Mouse (Mus musculus) v-Abl transformed pro-B cells (cell line): ENCODE data around the gene 4930548H24Rik.
"Not testable (repeated sequence)": the region's sequence is repeated elsewhere in the genome, so short reads cannot be mapped to it uniquely, and the experiment has no call there.

Experiments used
- in situ Hi-C, 2 experiments: fragments of 400-800 bp; cut with MboI; formaldehyde crosslinking; loops; one replicate each; pipeline ENCODE4 v1.15.1; 2025; ENCODE audit not compliant: unreplicated experiment in 2 of 2

The 4930548H24Rik gene

GRCm38 (mm10) chr5:31485440-31485839, at the start of gene 4930548H24Rik:
Gene 4930548H24Rik (plus strand): TSS chr5:31485740.
- in situ Hi-C loops = no loop called here

- in situ Hi-C loops = loop anchor here in 1 of 2 experiments (25.0 kb wide), 1 partner anchor 264 kb away; the partner anchor contains the start of genes Eif2b4, Gm29609, Gtf3c2 and Snx17
These were observed 34.2 kb upstream of the 4930548H24Rik start for GRCm38 (mm10) chr5:31451336-31451735.

- in situ Hi-C loops = loop anchor here in 1 of 2 experiments (25.0 kb wide), 1 partner anchor 265 kb away; the partner anchor contains the start of genes Eif2b4, Gm29609, Gtf3c2 and Snx17
These were observed 33.5 kb upstream of the 4930548H24Rik start, which contains the start of gene Zfp512 for GRCm38 (mm10) chr5:31451878-31452561. Gene Zfp512 (plus strand): TSS chr5:31452431.

GRCm38 (mm10) chr5:31452562-31452878, 33.0 kb upstream of the 4930548H24Rik start:
- in situ Hi-C loops = loop anchor here in 1 of 2 experiments (25.0 kb wide), 1 partner anchor 265 kb away; the partner anchor contains the start of genes Eif2b4, Gm29609, Gtf3c2 and Snx17

GRCm38 (mm10) chr5:31452886-31453410, 32.6 kb upstream of the 4930548H24Rik start:
- in situ Hi-C loops = loop anchor here in 1 of 2 experiments (25.0 kb wide), 1 partner anchor 266 kb away; the partner anchor contains the start of genes Eif2b4, Gm29609, Gtf3c2 and Snx17

- in situ Hi-C loops = loop anchor here (10.0 to 25.0 kb wide), 2 partner anchors 280 to 283 kb away; partner anchors contain the start of genes Gtf3c2 (in 2 of the 2), Eif2b4 (in 1 of the 2), Gm29609 (in 1 of the 2) and Snx17 (in 1 of the 2)
These were observed 17.7 kb upstream of the 4930548H24Rik start for GRCm38 (mm10) chr5:31467798-31468197.

- in situ Hi-C loops = loop anchor here (10.0 to 25.0 kb wide), 2 partner anchors 282 to 285 kb away; partner anchors contain the start of genes Gtf3c2 (in 2 of the 2), Eif2b4 (in 1 of the 2), Gm29609 (in 1 of the 2) and Snx17 (in 1 of the 2)
These were observed 15.8 kb upstream of the 4930548H24Rik start for GRCm38 (mm10) chr5:31469711-31470110.

GRCm38 (mm10) chr5:31470334-31470733, 15.2 kb upstream of the 4930548H24Rik start:
- in situ Hi-C loops = loop anchor here in 1 of 2 experiments (25.0 kb wide), 1 partner anchor 283 kb away; the partner anchor contains the start of genes Eif2b4, Gm29609, Gtf3c2 and Snx17

- in situ Hi-C loops = no loop called here
These were observed 5.0 kb upstream of the 4930548H24Rik start for GRCm38 (mm10) chr5:31480536-31480935.

- in situ Hi-C loops = no loop called here
These were observed 2.3 kb downstream of the 4930548H24Rik start for GRCm38 (mm10) chr5:31487889-31488288.

- in situ Hi-C loops = no loop called here
These were observed 3.7 kb downstream of the 4930548H24Rik start for GRCm38 (mm10) chr5:31489116-31489769.

- in situ Hi-C loops = no loop called here
These were observed 6.5 kb downstream of the 4930548H24Rik start for GRCm38 (mm10) chr5:31492031-31492430.

- in situ Hi-C loops = no loop called here
These were observed 9.2 kb downstream of the 4930548H24Rik start, which contains the start of gene Gpn1 for GRCm38 (mm10) chr5:31494513-31495297. Gene Gpn1 (plus strand): TSS chr5:31494741.

GRCm38 (mm10) chr5:31504843-31505242, 19.3 kb downstream of the 4930548H24Rik start:
- in situ Hi-C loops = no loop called here

- in situ Hi-C loops = no loop called here
These were observed 26.9 kb downstream of the 4930548H24Rik start for GRCm38 (mm10) chr5:31512481-31512880.

- in situ Hi-C loops = no loop called here
These were observed 35.0 kb downstream of the 4930548H24Rik start for GRCm38 (mm10) chr5:31520556-31520955.

GRCm38 (mm10) chr5:31526354-31527116, 41.0 kb downstream of the 4930548H24Rik start, which contains the start of gene Slc4a1ap:
Gene Slc4a1ap (plus strand): TSS chr5:31526995.
- in situ Hi-C loops = no loop called here

GRCm38 (mm10) chr5:31527117-31527680, 41.7 kb downstream of the 4930548H24Rik start:
- in situ Hi-C loops = no loop called here

- in situ Hi-C loops = not testable (repeated sequence)
These were observed 42.2 kb downstream of the 4930548H24Rik start, which contains the start of gene Supt7l for GRCm38 (mm10) chr5:31527707-31528106. Gene Supt7l (minus strand): TSS chr5:31527807.
